Mouse (Mus musculus) megakaryocyte, embryonic 14.5 days (primary cell): ENCODE measurements around the gene H2-T24.

Experiments used
- FLI1 ChIP-seq: IDR thresholded peaks from 2 replicates; pipeline ENCODE4 v1.6.1; 2012; ENCODE audit warnings: low read length, inconsistent platforms, mixed read lengths
- GATA1 ChIP-seq: IDR thresholded peaks from 3 replicates; pipeline ENCODE4 v1.6.1; 2012; ENCODE audit warnings: mixed read lengths, low read length, inconsistent platforms, borderline replicate concordance

DNA sequence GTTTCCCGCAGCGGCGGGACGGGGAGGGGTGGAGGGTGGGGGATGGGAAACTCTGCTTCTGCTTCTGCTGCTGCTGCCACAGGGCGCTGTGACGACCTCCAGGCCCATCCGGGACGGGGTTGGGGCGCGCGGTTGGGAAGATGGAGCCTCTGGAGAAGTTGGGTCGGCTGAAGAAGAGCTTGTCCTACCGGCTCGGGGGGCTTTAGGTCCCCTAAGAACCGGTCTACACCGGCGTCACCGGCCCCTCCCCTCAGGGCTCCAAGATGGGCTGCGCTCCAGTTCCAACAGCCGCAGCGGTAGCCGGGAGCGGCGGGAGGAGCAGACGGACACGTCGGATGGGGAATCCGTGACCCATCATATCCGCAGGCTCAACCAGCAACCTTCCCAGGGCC, 40.0 kb downstream of the H2-T24 start:
- TF ChIP-seq GATA1 (no peak), FLI1 (no peak)
